Mouse (Mus musculus): ENCODE data around the gene Rhox2b.
"Not testable (repeated sequence)": the region's sequence is repeated elsewhere in the genome, so short reads cannot be mapped to it uniquely, and the experiment has no call there.

Rhox2b gene

DNA sequence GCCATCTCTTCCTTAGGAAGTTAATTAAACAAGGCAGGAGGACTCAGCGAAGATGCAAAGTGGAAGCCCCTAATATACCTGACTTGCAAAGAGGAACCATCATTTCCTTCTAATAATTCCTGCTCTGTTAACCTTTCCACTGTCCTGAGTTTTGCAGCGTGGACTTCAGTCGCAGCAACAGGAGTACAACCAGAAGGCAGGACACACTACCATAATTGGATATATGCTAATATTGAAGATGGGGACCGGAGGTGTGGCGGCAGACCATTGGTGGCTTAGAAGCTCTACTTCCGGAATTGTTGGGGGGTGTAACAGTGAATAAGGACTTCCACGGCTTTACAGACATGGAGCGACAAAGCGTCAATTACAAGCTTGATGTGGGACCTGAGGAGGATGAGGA, at the start of gene Rhox2b:
Gene Rhox2b, plus strand, starts transcription at position 301 of the 400 bp plus-strand sequence.
- DNase-seq: not testable (repeated sequence)

DNA sequence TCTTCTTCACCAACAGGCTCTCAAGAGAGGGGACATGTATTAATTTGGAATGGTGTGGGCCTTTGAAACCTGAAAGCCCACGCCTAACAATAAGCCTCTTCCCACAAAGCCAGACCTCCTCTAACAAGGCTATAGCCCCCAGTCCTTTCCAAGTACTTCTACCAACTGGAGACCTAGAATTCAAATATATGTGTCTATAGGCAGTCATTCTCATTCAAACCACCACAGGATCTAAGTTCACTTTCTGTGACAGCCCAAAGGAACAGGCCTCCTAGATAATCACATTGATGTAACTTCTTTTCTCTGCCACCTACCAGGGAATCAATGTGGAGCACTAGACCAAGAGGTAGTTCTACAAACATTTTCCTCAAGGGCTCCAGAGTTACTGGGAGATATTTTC, 32.1 kb upstream of the Rhox2b start, which contains the start of gene Rhox3a2:
Gene Rhox3a2, plus strand, starts transcription at position 301 of the 400 bp plus-strand sequence.
- not testable (repeated sequence) for DNase-seq

DNA sequence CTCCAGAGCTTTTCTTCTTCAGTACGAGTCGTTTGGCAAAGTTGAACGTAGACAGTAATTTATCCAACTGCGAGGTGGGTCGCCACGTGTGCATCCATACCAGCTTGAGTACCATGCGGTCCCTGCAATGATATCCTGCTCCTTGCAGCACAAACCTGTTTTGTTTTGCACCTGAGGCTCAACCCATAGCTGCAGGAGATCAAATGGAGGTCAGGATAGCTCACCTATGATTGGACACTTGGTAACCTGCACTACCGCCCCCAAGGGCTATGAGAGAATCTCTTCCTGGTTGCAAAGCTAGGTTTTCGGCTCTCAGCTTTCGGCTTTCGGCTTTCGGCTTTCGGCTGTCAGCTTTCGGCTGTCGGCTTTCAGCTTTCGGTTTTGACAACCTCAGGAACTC, 21.3 kb upstream of the Rhox2b start, which contains the start of gene Rhox4a2:
Gene Rhox4a2, plus strand, starts transcription at position 301 of the 400 bp plus-strand sequence.
- DNase-seq: not testable (repeated sequence)

DNA sequence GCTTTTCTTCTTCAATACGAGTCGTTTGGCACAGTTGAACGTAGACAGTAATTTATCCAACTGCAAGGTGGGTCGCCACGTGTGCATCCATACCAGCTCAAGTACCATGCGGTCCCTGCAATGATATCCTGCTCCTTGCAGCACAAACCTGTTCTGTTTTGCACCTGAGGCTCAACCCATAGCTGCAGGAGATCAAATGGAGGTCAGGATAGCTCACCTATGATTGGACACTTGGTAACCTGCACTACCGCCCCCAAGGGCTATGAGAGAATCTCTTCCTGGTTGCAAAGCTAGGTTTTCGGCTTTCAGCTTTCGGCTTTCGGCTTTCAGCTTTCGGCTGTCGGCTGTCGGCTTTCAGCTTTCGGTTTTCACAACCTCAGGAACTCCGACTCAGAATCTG, 20.3 kb downstream of the Rhox2b start, which contains the start of gene Rhox4b:
Gene Rhox4b, plus strand, starts transcription at position 301 of the 400 bp plus-strand sequence.
- DNase-seq: not testable (repeated sequence)

DNA sequence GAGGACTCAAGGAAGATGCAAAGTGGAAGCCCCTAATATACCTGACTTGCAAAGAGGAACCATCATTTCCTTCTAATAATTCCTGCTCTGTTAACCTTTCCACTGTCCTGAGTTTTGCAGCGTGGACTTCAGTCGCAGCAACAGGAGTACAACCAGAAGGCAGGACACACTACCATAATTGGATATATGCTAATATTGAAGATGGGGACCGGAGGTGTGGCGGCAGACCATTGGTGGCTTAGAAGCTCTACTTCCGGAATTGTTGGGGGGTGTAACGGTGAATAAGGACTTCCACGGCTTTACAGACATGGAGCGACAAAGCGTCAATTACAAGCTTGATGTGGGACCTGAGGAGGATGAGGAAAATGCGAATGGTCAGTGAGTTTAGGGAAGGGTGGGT, 41.5 kb downstream of the Rhox2b start, which contains the start of gene Rhox2c:
Gene Rhox2c, plus strand, starts transcription at position 301 of the 400 bp plus-strand sequence.
- DNase-seq: not testable (repeated sequence)

DNA sequence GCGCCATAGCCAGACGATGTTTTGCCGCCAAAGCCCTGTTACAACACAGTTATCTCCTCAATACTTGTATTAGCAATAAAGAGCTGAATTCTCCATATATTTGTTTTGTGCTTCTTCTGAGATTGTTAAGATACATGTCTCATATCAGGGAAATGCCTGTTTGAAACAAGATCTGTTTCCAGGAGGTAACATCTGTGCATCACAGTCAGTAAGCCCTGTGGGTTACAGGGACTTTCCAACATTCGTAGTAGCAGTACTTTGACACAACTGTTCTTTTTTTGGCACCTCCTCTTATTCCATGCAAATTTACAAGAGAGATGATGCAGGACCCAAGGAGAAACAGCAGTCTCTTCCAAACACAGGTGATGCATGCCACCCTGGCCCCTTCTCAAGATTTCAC, 46.4 kb downstream of the Rhox2b start, which contains the start of gene Rhox3c:
Gene Rhox3c, plus strand, starts transcription at position 301 of the 400 bp plus-strand sequence.
- not testable (repeated sequence) for DNase-seq
